Mouse (Mus musculus) monocyte, adult 2 months (primary cell): ENCODE data around the gene Fbxw5.

Source experiments
- DNase-seq, 2 experiments: peaks; one replicate each; pipeline ENCODE4 v3.0.0; 2022; ENCODE audit warnings: low spot score in 2 of 2, low read depth in 1 of 2

The Fbxw5 gene

DNA sequence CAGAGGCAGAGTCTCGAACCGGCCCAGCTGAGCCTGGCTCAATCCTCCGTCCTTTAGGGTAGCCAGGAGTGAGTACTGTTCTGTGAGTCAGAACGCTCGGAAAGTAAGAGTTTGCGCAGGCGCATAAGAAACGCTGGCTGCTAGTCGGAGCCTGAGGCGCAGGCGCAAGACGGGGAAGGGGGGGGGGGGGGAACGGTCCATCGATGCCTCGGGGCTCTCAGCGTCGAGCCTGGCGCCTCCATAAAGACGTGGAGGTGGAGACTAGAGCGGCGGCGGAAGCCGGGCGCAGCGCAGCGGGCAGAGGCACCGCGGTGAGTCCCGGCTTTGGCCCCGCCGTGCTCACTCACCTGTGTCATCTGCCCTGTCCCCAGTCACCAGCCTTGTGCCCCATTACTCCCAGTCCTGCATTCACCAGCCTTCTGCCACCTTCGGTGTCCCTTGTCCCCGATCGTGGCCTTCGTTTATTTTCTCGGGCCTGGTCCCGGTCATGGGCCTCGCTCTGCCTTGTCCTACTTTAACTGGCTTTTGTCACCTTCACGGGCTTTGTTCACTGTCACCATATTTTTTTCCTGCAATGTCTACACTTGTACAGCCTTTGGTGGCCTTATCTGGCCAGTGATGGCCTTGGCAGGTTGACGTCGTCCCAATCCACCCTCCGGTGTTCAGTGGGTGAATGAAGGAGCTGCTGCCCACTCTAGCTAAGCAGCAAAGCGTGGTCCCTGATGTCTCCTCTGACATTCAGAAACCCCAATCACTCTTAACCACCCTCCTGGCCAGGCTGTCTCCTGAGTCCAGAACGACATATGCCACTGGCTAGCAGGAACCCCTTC lies at the start of gene Fbxw5:
TSS of gene Fbxw5 (plus strand) at position 175 of the 830 bp plus-strand sequence.
- DNase-seq, result peak; percentile 37 to 61

DNA sequence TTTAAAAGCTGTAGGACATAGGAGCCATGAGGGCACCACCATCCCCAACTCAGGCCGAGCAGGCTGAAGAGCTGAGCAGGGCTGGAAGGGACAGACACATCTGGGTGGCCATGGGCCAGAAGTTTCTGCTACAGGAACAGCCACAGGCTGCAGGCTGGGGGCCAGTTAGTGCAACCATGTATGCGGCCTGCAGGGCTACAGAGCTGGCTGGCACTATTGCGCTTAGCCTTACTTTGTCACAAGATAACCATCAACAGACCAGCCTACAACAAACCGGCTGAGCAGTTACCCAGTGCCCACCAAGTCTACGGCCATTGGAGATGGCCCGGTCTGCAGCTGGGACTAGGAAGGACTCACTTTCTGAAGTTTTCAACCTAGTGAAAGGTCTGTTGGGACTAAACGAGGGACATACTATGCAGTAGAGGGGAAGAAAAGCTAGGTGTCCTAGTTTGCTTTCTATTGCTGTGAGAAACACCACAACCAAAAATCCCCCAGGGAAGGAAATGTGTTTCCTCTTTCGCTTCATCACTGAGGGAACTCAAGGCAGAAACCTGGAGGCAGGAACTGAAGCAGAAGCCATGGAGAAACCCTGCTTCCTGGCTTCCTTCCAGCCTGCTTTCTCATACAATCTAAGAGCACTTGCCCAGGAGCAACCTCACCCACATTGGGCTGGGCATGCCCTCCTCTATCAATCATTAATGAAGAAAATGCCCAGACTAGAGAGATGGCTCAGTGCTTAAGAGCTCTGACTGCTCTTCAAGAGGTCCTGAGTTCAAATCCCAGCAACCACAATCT lies 49.5 kb upstream of the Fbxw5 start:
- peak in 1 of 2 experiments; percentile 14 for DNase-seq

DNA sequence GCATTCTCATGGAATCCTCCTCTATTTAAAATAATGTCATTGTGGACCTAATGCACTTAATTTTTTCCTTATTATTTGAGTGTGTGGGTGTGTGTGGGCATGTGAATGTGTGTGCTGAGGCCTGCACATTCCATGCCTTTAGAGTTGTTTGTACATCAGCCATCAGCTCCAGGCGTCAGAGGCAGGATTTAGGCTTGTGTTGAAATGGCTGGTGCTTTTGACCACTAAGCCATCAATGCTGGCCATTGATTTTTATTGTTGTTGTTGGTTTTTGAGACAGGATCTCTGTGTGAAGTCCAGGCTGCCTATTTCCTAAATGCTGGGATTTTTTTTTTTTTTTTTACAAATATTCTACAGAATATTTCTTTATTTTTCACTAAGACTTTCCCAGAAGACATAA lies 47.6 kb upstream of the Fbxw5 start:
- DNase-seq, result no peak

DNA sequence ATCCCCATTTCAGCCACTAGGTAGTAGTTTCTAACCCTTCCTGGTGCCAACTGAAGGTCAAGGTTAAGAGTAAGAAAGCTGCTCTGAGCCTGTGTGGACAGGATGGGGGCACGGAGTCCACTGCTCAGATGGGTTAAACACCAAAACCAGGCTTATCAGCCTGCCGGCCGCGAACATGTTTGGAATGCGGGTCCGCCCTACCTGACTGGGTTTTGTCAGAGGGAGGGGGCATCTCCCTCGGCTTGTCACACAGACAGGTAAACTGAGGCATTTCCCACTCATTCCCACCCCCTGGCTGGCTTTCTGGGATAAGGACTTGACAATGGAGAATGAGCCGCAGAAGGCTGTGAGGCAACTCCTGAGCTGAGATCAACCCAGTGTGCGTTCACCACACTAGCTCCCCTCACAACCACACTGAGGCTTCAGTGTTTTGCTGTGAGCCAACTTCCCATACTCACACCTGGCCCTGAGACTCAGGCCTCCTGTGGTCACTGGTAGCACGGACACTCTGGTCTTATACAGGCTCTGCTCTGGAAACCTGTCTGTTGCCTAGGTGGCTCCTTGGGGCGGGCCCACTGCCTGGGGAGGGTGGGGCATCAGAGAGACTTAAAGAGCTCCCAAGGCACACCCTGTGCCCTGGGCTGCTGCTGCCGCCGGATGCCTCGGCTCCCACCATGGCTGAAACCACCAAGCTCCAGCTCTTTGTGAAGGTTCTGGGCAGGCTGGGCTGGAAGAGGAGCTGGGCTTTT lies 44.2 kb upstream of the Fbxw5 start, which contains the start of gene Clic3:
TSS of gene Clic3 (plus strand) at position 634 of the 749 bp plus-strand sequence.
- DNase-seq, result no peak

DNA sequence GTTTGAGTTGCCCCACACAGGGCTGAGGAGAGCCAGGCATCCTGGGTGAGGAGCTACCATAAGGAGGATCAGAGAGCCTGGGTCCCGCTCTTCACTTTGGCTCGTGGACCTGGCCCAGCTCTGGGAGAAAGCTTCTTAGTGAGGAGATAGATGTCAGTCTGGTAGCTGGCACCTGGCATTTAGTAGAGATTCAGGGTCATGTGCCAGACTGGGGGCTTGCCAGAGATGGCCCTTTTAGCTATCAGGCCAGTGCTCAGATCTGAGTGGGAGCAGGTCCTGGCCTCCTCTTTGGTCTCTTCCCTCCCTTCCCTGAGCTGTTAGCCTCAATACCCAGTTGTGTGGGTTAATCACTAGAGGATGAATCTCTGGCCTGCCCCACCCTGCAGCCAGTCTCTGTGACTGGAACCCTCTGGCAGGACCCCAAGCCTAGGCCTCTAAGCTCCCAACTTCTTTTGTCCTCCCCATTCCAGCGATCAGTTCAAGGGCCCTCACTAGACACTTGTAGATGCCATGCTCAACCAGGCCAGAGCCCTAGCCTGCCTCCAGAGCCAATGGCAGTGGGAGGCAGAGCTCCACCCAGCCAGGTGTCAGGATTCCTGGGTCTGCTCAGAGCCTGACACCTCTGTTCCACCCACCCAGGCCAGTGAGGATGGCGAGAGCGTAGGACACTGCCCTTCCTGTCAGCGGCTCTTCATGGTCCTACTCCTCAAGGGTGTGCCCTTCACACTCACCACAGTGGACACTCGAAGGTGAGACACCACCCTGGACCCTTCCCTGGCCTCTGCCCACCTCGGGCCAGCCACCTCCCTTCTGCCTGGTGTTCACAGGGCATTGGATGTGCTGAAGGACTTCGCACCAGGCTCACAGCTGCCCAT lies 43.3 kb upstream of the Fbxw5 start:
- DNase-seq, result no peak

DNA sequence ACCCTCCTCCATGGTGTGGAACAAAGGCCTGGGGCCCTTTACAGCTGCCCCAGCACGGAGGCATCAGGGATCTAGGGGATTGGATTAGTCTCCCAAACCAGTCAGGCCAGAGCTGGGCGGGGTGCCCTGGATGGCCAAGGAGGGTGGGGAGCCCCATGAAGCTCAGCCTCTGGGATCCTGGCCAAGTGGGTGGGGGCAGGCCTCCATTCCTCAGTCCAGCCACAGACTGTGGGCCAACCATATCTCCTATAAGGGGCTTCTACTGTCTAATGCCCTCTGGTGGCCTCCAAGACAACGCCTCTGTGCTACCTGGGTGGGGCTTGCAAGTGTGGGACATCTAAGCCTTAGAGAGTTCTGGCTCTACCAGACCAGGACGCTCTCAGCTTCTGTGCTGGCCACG lies 41.6 kb upstream of the Fbxw5 start:
- DNase-seq, result no peak

DNA sequence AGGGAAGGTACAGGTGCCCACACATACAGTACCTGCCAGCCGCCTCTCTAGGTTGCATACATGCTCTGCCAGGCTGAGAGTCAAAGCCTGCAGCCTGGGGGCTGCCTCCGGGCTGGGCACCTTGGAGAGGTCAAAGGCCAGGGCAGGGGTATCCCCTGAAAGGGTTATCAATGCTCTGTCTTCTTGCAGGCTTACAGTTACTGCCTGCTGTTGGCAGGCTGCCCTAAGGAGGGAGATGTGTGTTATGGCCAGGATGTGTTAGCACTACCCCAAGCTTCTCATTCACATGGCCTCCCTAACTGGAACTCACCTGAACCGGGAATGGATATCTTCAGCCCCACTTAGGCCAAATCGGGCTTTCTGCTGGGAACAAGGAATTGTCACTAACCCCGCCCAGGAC lies 40.4 kb upstream of the Fbxw5 start:
- DNase-seq, result no peak

DNA sequence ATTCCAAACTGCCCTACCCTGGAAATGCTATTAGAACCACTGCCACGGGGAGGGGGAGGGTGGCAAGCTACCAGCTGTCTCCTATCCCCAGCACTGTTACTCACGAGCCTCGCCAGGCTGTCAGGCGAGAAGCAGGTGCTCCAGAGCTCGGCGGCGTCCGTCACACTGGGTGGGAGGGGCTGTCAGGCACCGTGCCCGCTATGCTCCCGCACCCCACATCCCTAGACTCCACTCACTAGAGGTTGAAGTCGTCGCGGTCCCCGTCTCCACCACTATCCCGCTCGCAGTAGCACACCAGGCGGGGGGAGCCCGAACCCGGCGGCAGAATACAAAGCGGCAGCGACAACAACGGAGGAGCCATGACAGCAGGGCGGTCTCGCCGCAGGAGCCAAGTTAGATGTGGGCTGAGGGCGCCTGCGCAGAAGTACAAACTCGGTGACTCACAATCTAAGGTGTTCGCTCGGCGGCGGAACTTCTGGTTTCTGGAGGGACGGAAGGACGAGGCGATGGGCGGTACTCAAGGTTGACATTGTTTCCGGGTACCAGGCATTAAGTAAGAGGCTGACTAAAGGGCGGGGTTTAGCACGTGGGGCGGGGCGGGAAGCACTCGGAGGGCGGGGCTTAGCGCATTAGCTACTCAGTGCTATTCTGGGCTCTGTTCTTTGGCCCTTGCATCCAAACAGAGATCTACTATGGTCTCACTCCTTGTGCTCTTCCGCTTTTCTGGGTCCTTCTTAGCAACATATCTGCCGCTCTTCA lies 39.8 kb upstream of the Fbxw5 start, which contains the start of gene Paxx:
TSS of gene Paxx (minus strand) at position 544 of the 759 bp plus-strand sequence.
- DNase-seq, result peak; percentile 85 to 87

DNA sequence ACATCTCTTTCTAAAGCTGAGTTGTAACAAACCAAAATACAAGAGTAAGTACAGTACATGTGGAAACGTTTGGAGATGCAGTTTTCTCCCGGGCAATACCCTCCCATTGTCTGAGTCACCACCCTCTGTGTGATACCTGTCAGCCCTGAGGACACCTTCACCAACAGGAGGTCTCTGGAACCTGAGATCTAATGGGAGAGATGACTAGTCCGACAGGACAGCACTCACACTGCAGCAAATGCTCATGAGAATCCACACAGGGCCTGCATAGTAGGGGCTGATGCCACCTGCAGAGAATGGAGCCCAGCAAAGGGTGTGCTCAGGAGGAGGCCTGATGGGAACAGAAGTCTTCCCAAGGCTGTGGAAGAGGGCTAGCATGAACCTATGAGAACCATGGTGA lies 39.1 kb upstream of the Fbxw5 start:
- no peak for DNase-seq

DNA sequence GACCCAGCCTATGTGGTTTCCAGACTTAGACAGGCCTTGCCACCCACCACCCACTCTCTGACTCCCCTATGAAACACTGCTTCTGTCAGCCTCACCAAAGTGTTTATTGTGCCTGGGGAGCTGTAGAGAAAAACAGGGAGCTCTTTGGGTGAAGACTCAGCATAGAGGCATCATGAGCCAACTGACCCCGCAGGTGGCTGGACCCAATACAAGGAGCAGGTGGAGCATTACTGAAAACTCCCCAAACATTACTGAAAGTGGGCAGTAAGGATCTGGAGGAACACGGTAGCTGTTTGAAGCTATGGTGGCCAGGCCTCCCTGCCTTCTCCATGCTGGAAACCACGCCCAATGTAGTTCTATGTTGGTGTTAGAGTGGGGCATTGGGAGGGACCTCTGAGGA lies 36.9 kb upstream of the Fbxw5 start:
- no peak for DNase-seq

DNA sequence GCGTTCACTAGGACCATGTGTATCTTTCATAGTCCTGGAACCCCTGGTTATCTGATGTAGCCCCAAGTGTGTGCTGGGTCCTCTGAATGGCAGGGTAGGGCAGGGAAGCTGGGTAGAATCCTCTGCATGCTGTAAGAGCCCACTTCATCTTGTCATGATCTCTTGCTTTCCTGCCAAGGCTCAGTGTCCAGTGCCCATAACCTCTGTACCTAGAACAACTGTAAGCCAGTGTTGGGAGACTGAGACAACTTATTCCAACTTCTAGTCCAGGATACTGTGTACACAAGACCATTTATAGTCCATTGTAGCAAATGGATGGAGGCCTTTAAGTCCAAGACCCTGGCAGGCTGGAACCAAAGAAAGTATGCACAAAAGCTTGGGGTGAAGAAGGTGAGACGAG lies 35.3 kb upstream of the Fbxw5 start:
- DNase-seq, result no peak

DNA sequence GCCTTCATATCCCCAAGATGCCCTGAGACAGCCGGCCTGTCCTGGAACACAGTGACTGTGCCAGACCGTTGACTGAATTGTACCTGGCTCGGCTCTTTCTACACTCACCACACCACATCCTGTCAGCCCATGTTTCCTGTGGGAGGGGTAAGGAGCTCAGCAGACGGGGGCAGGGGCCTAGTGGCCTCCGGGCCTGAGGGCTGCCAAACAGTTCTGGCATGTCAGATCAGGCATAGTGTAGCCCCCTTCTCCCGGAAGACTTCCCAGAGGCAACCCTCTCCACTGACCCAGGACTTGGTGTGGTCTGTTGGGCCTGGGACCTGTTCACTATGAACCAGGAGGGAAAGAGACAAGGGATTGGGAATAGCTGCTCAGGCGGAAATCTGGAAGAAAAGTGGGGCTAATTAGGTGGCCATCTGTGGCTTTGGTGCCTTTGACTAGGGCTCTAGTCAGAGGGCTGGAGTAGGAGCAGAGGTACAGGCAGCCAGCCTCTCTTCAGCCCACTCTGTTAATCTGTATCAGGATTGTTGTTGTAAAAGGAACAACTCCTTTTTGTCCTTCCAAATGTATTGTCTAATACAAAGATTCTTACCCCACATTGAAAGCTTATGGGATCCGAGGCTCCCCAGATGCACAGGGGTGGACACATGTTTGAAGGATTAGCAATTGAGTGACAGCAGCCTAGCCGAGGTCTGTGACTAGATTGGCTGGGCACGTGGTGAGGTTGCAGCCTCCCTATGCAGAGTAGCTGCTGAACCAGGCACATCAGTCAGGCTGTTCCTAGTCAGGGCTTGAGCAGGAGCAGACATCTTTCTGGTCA lies 34.5 kb upstream of the Fbxw5 start:
- no peak for DNase-seq

DNA sequence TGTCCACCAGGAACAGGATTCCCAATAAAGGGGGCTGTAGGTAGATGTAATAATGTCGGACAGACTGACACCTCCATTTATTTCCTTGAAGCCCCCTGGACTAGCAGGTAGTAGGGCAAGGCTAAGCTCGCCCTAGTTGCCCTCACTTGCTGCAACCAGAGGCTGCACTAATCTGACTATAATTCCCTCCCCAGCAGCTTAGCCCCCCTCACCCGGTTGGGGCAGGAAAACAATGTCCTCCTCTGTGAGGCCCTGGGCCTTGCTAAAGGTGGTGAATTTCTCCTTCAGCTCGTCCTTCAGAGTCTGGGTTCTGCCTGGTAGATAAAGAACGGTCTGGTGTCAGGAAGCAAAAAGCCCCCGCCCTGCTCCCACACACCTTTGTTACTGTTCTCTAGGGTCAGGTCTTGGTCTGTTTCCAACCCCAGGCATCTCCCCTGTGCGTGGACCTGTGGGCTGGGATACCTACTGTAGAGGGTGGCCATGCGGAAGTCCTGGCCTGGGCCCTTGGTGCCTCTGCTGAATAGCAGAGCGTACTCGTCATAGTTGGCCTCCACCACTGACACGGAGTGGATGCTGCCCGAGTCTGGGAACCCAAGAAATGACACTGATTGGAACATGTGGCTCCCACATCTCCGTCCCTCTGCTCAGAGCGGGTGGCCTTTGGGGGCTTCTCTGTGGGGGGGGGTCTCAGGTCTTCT lies 32.8 kb upstream of the Fbxw5 start:
- DNase-seq, result no peak

DNA sequence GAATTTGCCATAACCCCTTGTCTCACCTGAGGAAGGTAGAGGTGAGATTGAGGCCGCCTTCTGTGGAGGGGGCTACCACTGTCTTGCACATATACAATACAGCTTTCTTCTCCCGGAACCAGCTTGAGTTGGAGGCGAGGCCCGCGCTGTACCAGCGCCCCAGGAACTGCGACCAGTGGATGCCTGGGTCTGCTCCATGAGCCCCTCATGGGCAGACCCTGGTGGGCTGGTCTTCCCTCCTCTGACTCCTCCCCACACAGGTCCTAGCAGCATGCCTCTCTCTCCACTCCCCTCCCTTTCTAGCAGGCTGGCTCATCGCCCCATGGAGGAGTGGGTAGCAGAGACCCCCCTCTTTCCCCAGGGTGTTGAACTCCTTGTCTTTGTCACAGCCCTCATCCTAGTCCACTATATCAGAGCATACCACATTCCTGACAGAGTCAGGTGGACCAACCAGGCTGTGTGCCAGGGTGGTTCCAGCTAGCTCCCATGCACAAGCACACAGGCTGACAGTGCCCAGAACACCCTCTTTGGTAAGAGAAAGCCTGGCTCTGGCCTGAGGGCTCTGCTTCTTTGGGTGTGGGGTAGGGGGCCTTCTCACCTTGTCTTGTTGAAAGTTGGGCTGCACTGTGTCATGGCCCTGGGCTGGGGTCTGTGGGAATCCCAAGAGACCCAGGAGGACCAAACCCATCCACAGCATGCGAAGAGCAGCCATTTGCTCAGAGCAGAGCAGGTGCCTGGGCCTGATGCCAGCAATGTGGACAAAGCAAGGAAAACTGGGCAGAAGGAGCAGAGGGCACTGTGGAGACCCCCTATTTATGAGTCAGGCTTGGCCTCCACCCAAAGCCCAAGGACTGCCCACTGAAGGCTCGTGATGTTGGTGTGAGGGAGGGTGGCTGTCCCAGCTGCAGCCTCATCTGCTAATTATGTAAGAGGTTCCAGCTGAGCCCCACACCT lies 31.3 kb upstream of the Fbxw5 start:
- DNase-seq, result no peak

DNA sequence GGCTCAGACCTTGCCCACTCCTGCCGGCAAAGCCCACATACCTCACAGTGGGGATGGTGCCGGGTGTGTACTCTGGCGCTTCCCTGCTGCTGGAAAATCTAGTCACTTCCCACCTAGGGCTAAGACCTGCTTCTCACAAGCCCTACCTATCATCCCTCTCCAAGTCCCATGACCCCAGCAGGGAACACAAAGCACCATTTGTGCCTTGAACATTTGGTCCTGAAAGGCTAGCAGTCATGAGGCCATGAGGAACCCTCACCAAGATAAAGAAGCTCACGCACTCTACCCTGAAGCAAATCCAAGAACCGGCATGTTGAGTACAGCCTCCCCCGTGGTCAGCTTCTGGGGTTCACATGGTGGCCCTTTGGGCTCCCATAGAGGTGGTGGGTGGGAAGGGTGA lies 30.6 kb upstream of the Fbxw5 start, which contains the start of gene Ptgds:
TSS of gene Ptgds (minus strand) at position 78 of the 400 bp plus-strand sequence.
- DNase-seq, result no peak

DNA sequence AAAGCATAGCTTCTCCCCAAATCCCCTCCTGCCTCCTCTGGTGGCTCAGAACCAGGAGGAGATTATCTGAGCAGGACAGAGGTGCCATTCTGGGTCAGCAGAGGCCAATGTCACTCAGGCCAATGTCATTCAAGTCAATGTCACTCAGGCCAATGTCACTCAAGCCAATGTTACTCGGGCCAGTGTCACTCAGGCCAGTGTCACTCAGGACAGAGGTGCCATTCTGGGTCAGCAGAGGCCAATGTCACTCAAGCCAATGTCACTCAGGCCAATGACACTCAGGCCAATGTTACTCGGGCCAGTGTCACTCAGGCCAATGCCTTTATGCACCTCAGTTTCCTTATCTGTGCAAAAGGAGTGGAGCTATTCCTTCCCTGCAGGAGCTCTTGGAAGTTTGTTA lies 28.0 kb upstream of the Fbxw5 start:
- no peak for DNase-seq

DNA sequence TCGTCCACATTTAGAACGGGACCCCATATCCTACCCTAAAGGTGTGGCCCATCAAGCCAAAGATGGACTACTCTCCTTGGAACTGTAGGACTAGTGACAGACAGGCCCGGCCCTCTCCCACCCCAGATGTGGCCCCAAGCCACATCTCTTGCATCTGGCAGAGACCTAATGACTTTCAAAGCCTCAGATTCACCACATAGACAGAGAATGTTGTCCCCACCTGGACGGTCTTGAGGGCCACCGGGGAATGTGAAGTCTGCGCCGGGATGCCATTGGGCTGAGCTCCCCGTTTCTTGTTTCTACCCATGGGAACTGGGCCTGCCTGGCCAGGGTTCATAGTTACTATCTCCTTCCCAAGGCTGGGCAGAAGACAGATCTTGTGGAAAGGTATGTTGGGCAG lies 23.0 kb upstream of the Fbxw5 start:
- DNase-seq, result no peak
